Mouse (Mus musculus) mouse embryonic stem cell (cell line): ENCODE results near the gene Emcn.

ENCODE experiments used
- in situ Hi-C, 2 experiments: fragments of 300-500 bp; cut with MboI; formaldehyde crosslinking; loops; 1 replicate in 1 of 2; 3 replicates in 1 of 2; pipeline ENCODE4 v1.14.3; 2019 to 2020; ENCODE audit warnings: low sequenced_read_pairs in 2 of 2, low pct_unique_long_range_greater_than_20kb in 1 of 2, mixed read lengths in 1 of 2; ENCODE audit not compliant: unreplicated experiment in 1 of 2

The Emcn gene

DNA sequence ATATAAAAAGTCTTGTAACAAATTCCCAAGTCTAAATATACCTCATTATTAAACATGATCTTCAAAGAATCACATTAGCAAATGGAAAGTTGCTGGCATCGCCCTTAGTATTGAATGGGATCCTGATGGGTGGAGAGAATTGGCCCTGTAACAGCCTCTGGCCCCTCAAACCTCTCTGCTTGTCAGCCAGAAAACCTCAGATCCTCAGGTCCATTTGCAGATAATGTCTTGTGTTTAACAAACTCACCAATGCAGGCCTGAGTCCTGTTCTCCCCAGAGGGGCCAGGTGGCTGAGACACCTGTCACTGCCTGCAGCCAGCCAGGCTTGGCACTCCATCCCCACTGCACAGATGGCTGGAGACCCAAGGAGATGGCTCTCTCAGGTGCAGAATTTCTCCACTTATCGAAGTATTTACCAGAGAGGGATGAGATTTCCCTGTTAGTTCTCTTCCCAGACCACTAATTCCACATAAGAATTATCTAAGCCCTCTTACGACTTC lies 27.0 kb downstream of the Emcn start:
- in situ Hi-C loops: no loop called here

DNA sequence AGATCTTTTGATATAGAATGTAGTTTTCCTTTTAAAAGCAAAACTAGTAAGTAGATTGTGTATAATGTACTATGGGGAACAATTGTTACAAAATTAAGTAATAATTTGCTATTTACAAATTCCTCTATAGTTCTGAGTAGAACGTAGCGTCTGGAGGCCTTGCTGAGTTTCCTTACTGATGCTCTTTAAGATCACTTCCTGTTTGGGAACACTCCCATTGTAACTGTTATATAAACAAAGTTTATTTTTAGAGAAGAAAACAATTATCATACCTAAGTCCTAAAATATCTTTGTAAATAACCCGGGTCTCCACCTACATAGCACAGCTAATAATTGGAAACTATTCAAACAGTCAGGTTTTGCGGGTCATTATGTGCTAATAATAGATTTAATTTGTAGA lies 32.0 kb downstream of the Emcn start:
- in situ Hi-C loops: no loop called here

- in situ Hi-C loops: no loop called here
Observed at GRCm38 (mm10) chr3:137382311-137382710, 41.4 kb downstream of the Emcn start.

DNA sequence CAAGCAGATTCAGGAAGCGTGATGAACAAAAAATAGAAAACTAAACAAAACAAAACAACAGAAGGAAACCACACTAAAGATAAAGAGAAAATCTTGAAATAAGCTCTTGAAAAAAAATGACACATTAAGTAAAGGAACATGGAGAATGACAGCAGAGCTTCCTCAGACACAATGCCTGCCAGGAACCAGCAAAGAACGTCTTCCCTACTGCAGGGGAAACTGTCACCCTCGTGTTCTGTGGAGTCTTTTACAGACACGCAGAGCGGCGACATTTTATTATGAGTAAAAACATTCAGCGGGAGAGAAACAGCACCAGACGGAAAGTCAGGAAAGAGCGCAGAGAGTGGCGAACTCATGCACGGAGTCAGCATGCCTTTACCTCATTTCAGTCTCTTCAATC lies 54.7 kb downstream of the Emcn start:
- in situ Hi-C loops: no loop called here

- in situ Hi-C loops: no loop called here
Observed at GRCm38 (mm10) chr3:137415451-137416086, 74.7 kb downstream of the Emcn start.

DNA sequence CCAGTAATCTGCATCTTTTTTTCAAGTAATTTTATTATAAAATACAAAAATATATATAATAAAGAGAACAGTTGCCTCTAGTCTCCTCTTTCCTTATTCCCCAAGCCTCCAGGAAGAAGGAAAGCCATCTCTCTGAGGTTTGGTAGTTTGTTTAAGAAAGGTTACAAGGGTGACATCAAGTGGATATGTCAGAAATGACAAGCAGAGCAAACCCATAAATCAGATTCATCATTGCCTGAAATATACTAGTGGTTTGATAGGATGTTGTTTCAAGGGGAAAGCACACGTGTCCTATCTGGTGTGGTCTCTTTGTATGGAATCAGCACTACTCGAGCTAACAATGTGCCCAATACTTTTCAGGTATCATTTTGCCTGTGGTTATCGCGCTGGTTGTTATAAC lies 77.8 kb downstream of the Emcn start:
- in situ Hi-C loops: no loop called here

DNA sequence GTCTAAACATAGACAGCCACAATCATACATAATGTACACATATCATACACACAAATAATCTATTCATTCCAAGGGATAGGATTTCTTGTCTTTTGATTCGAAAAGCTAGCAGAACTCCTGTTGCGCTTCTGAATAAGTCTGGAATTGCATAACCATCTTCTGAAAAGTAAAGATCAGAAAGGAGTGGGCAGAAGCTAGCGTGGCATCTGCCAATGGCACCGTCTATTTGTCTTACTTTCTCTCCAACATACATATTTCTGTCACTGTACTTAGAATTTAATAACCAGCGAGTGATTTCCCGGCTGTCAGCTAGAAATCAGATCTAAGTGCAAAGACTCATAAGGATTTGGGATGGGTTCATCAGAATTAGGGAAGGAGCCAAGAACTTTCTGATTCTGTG lies 88.6 kb downstream of the Emcn start:
- in situ Hi-C loops: no loop called here

- in situ Hi-C loops: no loop called here
Observed at GRCm38 (mm10) chr3:137464902-137465629, 124.2 kb downstream of the Emcn start.

DNA sequence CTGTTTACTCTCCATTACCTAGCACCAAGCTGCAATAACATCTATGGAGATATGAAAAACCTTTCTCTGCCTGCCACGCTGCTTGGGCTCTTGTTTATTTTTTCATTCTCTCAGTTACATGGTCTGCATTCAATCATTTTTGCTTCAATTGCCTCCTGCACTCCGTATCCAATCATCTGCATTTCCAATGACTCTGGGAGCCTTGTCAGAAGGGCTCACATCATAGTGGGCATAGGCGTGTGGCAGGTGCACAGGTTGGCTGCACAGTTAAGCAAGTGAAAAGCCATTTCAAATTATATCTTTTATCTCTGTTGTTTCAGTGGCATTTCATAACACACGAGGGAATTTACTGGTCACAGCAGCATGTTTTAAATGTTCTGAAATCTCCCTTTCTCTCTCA lies 125.1 kb downstream of the Emcn start:
- in situ Hi-C loops: no loop called here

DNA sequence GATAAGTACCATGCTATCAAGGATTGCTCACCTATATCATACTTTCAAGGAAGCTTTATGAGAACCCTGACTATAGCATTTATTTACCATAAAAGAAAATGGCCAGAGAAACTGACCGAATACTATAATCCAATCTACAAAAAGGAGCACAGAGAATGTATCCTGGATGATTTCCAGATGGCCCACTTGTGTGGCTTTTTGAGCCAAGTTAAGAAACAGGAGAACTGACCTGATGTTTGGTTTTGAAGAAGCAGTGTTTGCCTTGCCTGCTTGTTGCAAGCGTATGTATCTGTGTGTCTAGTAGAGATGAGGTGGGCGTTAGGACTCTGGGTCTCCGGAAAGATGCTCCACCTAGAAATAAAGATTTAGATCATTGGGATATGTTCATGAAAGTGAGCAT lies 125.9 kb downstream of the Emcn start:
- in situ Hi-C loops: no loop called here

GRCm38 (mm10) chr3:137467386-137467785 lies 126.5 kb downstream of the Emcn start:
- in situ Hi-C loops: no loop called here

DNA sequence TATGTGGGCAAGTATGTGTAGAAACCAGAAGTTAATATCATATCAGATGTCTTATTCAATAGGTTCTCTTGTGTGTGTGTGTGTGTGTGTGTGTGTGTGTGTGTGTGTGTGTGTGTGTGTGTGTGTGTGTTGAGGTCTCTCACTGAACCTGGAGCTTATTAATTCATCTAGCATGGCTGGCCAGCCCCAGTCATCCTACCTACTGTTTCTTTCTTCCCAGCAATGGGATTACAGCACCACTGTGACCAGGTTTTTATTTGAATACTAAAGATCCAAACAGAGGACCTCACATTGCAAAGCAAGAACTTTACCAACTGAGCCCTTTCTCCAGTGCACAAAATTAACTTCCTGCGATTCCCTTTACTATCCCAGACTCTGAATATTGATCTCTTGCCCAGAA lies 131.3 kb downstream of the Emcn start:
- in situ Hi-C loops: no loop called here

GRCm38 (mm10) chr3:137479761-137480339 lies 139.0 kb downstream of the Emcn start:
- in situ Hi-C loops: no loop called here

DNA sequence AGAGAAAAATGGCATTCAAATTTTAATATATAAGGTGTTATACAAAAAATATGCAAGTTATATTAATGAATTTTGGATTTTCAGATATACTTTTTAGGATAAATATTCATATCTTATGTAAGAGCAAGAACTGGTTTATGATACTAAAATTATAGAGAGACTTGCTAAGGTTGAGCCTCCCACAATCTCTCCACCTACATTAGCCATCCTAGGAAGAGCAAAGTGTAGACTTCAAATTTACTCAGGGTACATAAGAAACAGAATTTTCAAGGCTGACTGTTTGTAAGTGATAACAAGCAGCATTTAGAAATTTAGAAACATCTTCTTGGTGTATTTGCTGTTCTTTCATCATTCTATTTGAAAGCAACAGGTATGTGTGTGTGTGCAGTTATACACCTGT lies 140.3 kb downstream of the Emcn start:
- in situ Hi-C loops: no loop called here
